Mouse (Mus musculus): ENCODE measurements around the gene Vil1. TPM values are rescaled to one million over a fixed set of nuclear protein-coding genes. Genes with fewer than 3 reads are reported as not detected.
A peak's percentile ranks its signal among the peaks of the same experiment; 100 is the strongest.
"Not testable (repeated sequence)": the region's sequence is repeated elsewhere in the genome, so short reads cannot be mapped to it uniquely, and the experiment has no call there.

Vil1 gene
- polyA plus RNA-seq, 1 experiment from 2014 or later = 0.13 TPM

DNA sequence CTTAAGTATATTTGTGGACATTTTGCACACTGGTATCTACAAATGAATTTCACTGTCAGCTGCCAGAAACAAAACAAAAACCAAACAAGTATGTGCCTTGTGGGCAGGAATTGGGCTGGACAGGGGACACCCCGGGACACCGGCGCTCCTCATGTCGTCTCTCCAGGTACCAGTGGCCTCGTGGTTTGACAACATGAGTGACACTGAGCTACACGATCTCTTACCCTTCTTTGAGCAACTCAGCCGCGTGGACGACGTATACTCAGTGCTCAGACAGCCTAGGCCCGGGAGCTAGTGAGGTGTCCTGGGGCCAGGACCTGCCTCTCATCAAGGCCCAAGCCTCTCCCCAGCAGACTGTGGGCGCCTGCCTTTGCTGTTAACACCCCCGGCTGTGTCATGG, 13.9 kb upstream of the Vil1 start:
- H3K27me3 ChIP-seq (replicated peaks; ENCODE audit: control insufficient read depth, insufficient read depth, low read length) = no peaks in the 10 kb centered on the region
- DNase-seq (ENCODE audit: low spot score) = no peak
- ATAC-seq (ENCODE audit: low read depth) = no peak

DNA sequence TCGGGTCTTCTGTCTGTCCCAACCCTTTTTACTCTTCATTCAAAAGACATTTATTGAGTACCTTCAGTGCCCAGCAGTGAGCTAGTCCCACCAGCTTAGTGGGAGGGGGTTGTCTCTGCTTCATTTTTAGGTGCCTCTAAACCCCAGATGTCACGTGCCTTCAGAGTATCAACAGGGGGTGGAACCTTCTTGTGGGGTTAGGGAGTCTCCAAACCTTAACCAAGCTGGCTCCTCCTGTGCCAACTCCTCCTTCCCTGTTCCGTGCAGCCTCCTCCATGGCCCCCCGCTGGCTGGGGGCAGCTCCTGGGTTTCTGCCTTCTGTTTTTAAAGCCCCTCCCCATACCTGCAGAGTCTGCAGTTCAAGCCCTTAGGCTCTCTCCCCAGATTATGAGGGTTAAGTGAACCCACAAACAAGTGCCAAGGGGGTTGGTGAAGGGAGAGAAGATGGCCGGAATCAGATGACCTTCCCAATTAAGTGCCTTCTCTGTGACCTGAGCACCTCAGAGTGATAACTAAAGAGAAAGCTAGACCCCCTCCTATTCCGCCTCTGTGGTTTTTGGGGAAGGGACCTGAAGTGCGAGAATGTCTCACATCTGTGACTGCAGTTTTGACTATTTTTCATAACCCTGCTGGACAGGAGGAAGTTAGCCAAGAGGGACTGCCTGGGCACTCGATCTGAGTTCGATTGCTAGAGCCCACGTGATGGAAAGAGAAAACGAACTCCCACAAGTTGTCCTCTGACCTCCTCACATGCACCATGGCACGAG, 12.5 kb upstream of the Vil1 start:
- WGBS = 3% methylated on average over 10 of the region's 12 CpGs

More for the DNA sequence above, 13.9 kb upstream of the Vil1 start:
- H3K4me2 ChIP-seq (ENCODE audit: low read depth, low read length) = no peak overlapping the region
- no peaks in the 10 kb centered on the region for H3K9me3 ChIP-seq (ENCODE audit: control insufficient read depth, low read length)
- H3K27ac ChIP-seq (replicated peaks; ENCODE audit: low read depth, low read length) = no peak overlapping the region; the same call in 1 of the 2 replicates
- peaks cover 12% of the 10 kb centered on the region; the same call in 1 of the 2 replicates for H3K4me1 ChIP-seq (ENCODE audit: control insufficient read depth, insufficient read depth, low read length)
- H3K4me3 ChIP-seq (ENCODE audit: low read depth, low read length) = no peak overlapping the region
- peaks cover 21% of the 10 kb centered on the region for H3K36me3 ChIP-seq (ENCODE audit: control insufficient read depth, insufficient read depth, low read length)
- no peak overlapping the region for H3K9ac ChIP-seq (ENCODE audit: low read depth, low read length)
- WGBS = 79% methylated on average over 11 of the region's 13 CpGs

DNA sequence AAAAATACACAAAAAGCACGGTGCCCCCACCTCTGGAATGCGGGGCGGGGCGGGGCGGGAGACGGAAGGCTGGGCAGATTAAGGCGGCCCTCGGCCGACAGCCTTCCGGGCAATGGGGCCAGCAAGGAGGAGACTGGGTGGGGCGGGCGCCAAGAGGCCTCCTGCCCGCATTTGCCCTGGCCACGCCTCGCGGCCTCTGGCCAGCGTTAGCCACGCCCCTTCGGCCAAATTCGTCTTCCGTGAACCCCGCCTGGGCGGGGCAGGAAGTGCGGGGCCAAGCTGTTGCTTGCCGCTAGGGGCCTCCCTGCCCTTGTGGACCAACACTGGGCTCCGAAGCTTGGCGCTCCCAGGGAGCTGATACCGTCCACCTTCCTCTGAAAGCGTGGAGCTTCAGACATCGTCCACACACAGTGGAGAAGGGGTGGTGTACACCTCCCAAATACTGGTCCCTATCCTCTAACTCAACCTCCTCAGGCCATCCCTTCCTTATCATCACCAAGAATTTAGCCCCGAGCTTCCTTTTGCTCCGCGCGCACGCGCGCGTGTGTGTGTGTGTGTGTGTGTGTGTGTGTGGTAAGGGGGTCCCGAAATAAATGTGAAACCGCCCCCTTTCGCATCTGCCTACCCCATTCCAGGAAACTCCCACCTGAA, 11.8 kb upstream of the Vil1 start:
- Histone ChIP-seq H3K4me1 (ENCODE audit: control insufficient read depth, insufficient read depth, low read length) (peaks cover 12% of the 10 kb centered on the region; the same call in 1 of the 2 replicates), H3K4me2 (ENCODE audit: low read depth, low read length) (peak overlapping the region; percentile 83), H3K27ac (replicated peaks; ENCODE audit: low read depth, low read length) (peak overlapping the region; percentile 75), H3K4me3 (ENCODE audit: low read depth, low read length) (peak overlapping the region; percentile 44), H3K36me3 (ENCODE audit: control insufficient read depth, insufficient read depth, low read length) (peaks cover 21% of the 10 kb centered on the region), H3K9me3 (ENCODE audit: control insufficient read depth, low read length) (no peaks in the 10 kb centered on the region), H3K27me3 (replicated peaks; ENCODE audit: control insufficient read depth, insufficient read depth, low read length) (no peaks in the 10 kb centered on the region), H3K9ac (ENCODE audit: low read depth, low read length) (peak overlapping the region; percentile 67)
- DNase-seq (ENCODE audit: low spot score) = peak; percentile 98
- peak; percentile 92 for ATAC-seq (ENCODE audit: low read depth)
- WGBS = under 1% methylated on average over 32 of the region's 41 CpGs

More for the DNA sequence above, 12.5 kb upstream of the Vil1 start:
- H3K4me3 ChIP-seq (ENCODE audit: low read depth, low read length) = peak overlapping the region; percentile 44
- peaks cover 21% of the 10 kb centered on the region for H3K36me3 ChIP-seq (ENCODE audit: control insufficient read depth, insufficient read depth, low read length)
- peak overlapping the region; percentile 67 for H3K9ac ChIP-seq (ENCODE audit: low read depth, low read length)
- H3K9me3 ChIP-seq (ENCODE audit: control insufficient read depth, low read length); H3K27me3 ChIP-seq (replicated peaks; ENCODE audit: control insufficient read depth, insufficient read depth, low read length); ATAC-seq (ENCODE audit: low read depth): not testable (repeated sequence)
- H3K4me2 ChIP-seq (ENCODE audit: low read depth, low read length) = peak overlapping the region; percentile 83
- H3K4me1 ChIP-seq (ENCODE audit: control insufficient read depth, insufficient read depth, low read length) = peaks cover 12% of the 10 kb centered on the region; the same call in 1 of the 2 replicates
- peak; percentile 34 for DNase-seq (ENCODE audit: low spot score)
- H3K27ac ChIP-seq (replicated peaks; ENCODE audit: low read depth, low read length) = peak overlapping the region; percentile 75

DNA sequence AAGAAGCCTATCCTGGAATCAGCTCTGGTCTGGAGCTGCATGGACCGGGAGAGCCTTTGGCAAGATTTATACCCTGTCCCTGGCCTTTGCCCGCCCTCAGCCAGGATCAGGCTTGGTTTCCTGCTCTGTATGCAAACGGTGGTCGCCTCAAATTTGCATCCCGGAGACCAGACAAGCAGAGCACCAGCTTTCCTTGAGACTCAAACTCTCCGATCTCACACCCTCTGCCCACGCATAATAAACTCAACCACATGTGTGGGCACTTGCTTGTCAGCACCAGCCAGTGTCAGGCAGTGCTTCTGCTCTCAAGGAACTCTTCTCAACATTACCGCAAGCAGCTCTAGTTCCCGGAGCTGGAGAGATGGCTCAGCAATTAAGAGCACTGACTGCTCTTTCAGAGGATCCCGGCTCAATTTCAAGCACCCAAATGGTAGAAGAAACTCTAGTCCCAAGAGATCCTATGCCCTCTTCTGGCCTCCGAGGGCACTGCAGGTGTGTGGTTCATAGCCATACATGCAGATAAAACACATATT, 11.2 kb upstream of the Vil1 start:
- H3K27me3 ChIP-seq (replicated peaks; ENCODE audit: control insufficient read depth, insufficient read depth, low read length) = no peaks in the 10 kb centered on the region
- peak overlapping the region; percentile 67 for H3K9ac ChIP-seq (ENCODE audit: low read depth, low read length)
- H3K4me3 ChIP-seq (ENCODE audit: low read depth, low read length) = peak overlapping the region; percentile 44
- DNase-seq (ENCODE audit: low spot score) = peak; percentile 73
- peak overlapping the region; percentile 83 for H3K4me2 ChIP-seq (ENCODE audit: low read depth, low read length)
- no peaks in the 10 kb centered on the region for H3K9me3 ChIP-seq (ENCODE audit: control insufficient read depth, low read length)
- H3K36me3 ChIP-seq (ENCODE audit: control insufficient read depth, insufficient read depth, low read length) = peaks cover 21% of the 10 kb centered on the region
- H3K4me1 ChIP-seq (ENCODE audit: control insufficient read depth, insufficient read depth, low read length) = peaks cover 9% of the 10 kb centered on the region; the same call in 1 of the 2 replicates
- ATAC-seq (ENCODE audit: low read depth) = peak; percentile 17
- 4% methylated on average over 11 of the region's 11 CpGs for WGBS
- H3K27ac ChIP-seq (replicated peaks; ENCODE audit: low read depth, low read length) = peak overlapping the region; percentile 75

DNA sequence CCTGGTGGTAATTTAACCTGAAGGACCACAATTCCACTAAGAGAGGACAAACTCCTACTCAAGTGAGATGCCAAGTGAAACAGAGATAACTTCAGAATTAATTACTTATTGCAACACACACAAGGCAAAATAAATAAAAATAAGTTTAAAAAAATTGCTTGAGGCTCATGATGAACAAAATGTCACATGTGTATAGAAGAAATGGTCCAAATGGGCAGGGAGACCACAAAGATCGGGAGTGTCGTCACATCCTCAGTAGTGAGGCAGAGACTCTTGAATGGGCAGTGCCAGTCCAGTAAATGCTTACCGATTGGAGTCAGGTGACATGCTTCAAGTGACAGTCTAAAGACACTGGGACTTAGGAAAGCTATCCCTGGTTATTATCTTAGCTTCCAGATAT, 8.6 kb upstream of the Vil1 start:
- Histone ChIP-seq H3K9me3 (ENCODE audit: control insufficient read depth, low read length) (no peaks in the 10 kb centered on the region), H3K4me3 (ENCODE audit: low read depth, low read length) (no peak overlapping the region), H3K27ac (replicated peaks; ENCODE audit: low read depth, low read length) (no peak overlapping the region), H3K9ac (ENCODE audit: low read depth, low read length) (no peak overlapping the region), H3K27me3 (replicated peaks; ENCODE audit: control insufficient read depth, insufficient read depth, low read length) (no peaks in the 10 kb centered on the region), H3K36me3 (ENCODE audit: control insufficient read depth, insufficient read depth, low read length) (no peaks in the 10 kb centered on the region), H3K4me1 (ENCODE audit: control insufficient read depth, insufficient read depth, low read length) (no peaks in the 10 kb centered on the region; the same call in 1 of the 2 replicates), H3K4me2 (ENCODE audit: low read depth, low read length) (no peak overlapping the region)
- WGBS = 76% methylated on average over 3 of the region's 3 CpGs
- ATAC-seq (ENCODE audit: low read depth) (no peak), DNase-seq (ENCODE audit: low spot score) (no peak)

DNA sequence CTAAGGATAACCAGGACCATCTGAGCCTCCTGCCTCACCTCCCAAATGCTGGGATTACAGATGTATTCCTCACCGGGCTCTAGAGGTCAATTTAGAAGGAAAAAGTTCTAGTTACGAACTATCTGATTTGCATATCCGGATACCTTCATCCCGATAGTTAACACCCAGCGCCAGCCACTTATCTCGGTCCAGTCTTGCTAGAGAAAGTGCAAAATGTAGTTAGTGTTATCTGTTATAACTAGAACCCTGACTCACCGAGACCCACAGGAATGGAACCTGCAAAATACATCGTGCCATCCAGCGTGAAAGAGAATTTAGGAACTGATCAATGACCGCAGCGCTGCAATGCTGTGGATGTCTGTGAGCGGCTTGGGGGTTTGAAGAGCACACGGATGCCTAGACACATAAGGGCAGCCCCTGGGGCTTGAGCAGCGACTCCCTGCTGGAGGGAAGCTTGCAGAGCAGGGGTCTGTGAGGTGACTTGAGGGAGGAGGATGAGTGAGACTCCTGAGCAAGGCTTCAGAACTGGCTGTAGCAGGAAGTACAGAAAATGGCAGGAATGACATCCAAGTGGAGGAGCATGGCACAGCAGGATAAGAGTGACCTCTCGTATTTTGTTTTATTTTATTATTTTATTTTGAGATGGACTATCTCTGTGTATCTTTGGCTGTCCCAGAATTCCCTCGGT, 8.0 kb upstream of the Vil1 start:
- WGBS = 45% methylated on average over 16 of the region's 16 CpGs
- no peak for ATAC-seq (ENCODE audit: low read depth)

DNA sequence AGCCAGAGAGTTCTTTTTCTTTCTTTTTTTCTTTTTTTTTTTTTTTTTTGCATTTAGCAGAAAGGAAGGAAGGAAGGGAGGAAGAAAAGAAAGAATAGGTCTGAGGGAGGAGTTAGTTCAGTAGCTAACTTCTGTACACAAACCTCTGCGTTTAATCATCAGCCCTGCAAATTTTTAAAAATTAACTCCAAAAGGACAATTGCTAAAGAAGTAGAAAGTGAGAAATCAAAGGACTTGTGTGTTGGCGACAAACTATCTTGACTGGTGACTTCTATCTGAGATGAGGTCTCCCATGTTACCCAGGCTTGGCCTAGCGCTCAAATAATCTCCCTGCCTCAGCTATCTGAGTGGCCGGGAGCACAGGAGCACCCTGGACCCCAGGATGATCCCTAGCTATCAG, 5.0 kb upstream of the Vil1 start:
- 88% methylated on average over 4 of the region's 4 CpGs for WGBS
- Histone ChIP-seq H3K4me3 (ENCODE audit: low read depth, low read length) (no peak overlapping the region), H3K9me3 (ENCODE audit: control insufficient read depth, low read length) (no peaks in the 10 kb centered on the region), H3K4me1 (ENCODE audit: control insufficient read depth, insufficient read depth, low read length) (no peaks in the 10 kb centered on the region), H3K4me2 (ENCODE audit: low read depth, low read length) (no peak overlapping the region), H3K27me3 (replicated peaks; ENCODE audit: control insufficient read depth, insufficient read depth, low read length) (no peaks in the 10 kb centered on the region), H3K9ac (ENCODE audit: low read depth, low read length) (no peak overlapping the region), H3K27ac (replicated peaks; ENCODE audit: low read depth, low read length) (no peak overlapping the region), H3K36me3 (ENCODE audit: control insufficient read depth, insufficient read depth, low read length) (no peaks in the 10 kb centered on the region)
- no peak for ATAC-seq (ENCODE audit: low read depth)
- DNase-seq (ENCODE audit: low spot score) = no peak

More for the DNA sequence above, 8.0 kb upstream of the Vil1 start:
- H3K9ac ChIP-seq (ENCODE audit: low read depth, low read length) = no peak overlapping the region
- no peak for DNase-seq (ENCODE audit: low spot score)
- no peaks in the 10 kb centered on the region for H3K9me3 ChIP-seq (ENCODE audit: control insufficient read depth, low read length)
- no peak overlapping the region for H3K4me3 ChIP-seq (ENCODE audit: low read depth, low read length)
- H3K27ac ChIP-seq (replicated peaks; ENCODE audit: low read depth, low read length) = no peak overlapping the region
- no peaks in the 10 kb centered on the region for H3K27me3 ChIP-seq (replicated peaks; ENCODE audit: control insufficient read depth, insufficient read depth, low read length)
- no peak overlapping the region for H3K4me2 ChIP-seq (ENCODE audit: low read depth, low read length)
- no peaks in the 10 kb centered on the region for H3K36me3 ChIP-seq (ENCODE audit: control insufficient read depth, insufficient read depth, low read length)
- no peaks in the 10 kb centered on the region; the same call in 1 of the 2 replicates for H3K4me1 ChIP-seq (ENCODE audit: control insufficient read depth, insufficient read depth, low read length)

DNA sequence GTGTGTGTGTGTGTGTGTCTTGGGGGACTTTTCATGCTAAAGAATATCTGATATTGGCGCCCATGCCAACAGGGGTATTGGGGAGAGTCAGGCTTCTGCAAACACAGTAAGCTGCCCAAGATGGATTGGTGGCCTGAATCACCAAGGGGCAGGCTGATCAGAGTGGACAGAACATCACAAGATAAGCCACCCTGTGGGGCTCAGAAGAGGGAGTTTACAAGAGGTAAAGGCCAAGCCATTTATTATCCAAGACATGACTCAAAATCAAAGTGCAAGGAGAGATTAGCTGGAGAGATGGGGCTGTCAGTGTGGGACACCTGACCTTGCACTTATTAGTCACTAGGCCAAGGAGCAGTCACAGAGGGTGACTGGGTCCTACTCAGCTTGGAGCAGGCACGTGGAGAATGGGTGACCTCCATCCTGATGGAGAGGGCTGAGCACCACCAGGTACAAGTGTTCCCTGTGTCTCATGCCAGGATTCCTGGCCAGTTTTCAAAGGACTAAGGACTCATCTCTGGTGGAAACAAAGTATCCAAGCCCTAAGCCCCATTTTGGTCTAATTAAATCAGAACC, 2.7 kb downstream of the Vil1 start:
- H3K9me3 ChIP-seq (ENCODE audit: control insufficient read depth, low read length) = no peaks in the 10 kb centered on the region
- H3K27me3 ChIP-seq (replicated peaks; ENCODE audit: control insufficient read depth, insufficient read depth, low read length) = no peaks in the 10 kb centered on the region
- H3K4me2 ChIP-seq (ENCODE audit: low read depth, low read length) = no peak overlapping the region
- DNase-seq (ENCODE audit: low spot score) (no peak), ATAC-seq (ENCODE audit: low read depth) (no peak)
- no peaks in the 10 kb centered on the region for H3K36me3 ChIP-seq (ENCODE audit: control insufficient read depth, insufficient read depth, low read length)
- H3K4me1 ChIP-seq (ENCODE audit: control insufficient read depth, insufficient read depth, low read length) = no peaks in the 10 kb centered on the region
- 57% methylated on average over 2 of the region's 2 CpGs for WGBS
- H3K27ac ChIP-seq (replicated peaks; ENCODE audit: low read depth, low read length) = no peak overlapping the region
- no peak overlapping the region for H3K9ac ChIP-seq (ENCODE audit: low read depth, low read length)
- no peak overlapping the region for H3K4me3 ChIP-seq (ENCODE audit: low read depth, low read length)
